Mouse (Mus musculus): Measurements from ENCODE around the gene Eea1.

DNA sequence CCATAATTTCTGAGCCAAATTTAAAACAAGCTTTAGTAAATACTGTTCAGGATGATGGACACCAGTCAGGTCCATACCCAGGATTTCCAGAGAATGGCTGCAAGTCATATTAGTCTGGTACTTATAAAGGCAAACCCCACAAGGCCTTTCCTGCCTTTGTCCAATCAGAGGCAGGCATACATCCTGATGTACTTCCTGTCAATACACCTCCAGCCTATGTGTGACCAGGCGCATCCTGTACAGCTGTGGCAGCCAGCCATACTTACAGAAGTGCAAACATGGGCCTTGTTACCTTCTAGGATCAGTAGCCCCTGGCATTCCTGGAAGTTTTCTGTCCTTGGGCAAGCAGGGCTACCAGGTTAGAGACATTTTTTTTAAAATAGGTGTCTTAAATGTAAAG, 29.2 kb downstream of the Eea1 start:
- TF ChIP-seq CTCF (IDR thresholded peaks at IDR 0.05; ENCODE audit: borderline replicate concordance, insufficient read depth, low read depth, low read length) (no peak), POLR2A (IDR thresholded peaks at IDR 0.05; ENCODE audit: borderline replicate concordance, insufficient read depth, low read length) (no peak)
